Mouse (Mus musculus): ENCODE data around the gene Olfr955. TPM values are rescaled to one million over a fixed set of nuclear protein-coding genes. Genes with fewer than 3 reads are reported as not detected.

Gene Olfr955
- total RNA-seq (2018; cell fraction: chromatin; rRNA removed) = not detected
- total RNA-seq (2018; cell fraction: cytosol; rRNA removed) = not detected
- not detected for total RNA-seq (2018; cell fraction: nucleus; rRNA removed)
- polyA plus RNA-seq (2018) = not detected in 3 replicates

DNA sequence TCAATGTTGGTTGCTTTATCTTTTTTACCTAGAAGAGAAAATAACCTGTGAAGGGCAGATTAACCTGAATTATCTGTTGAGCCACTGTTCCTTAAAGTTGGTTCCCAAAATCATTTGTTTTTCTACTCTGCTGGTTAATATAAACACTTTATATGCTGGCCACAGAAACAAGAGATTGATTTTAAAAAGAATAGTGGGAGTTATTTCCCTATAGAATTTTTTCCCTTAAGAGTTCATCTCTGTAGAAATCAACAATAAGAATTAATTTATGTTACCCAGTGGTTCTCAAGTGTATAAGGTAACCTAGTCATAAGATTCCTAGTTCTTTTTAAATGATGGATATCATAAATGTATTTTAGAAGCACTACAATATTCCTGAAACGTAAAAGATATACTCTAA, at the start of gene Olfr955:
TSS of gene Olfr955 (minus strand) at position 101 of the 400 bp plus-strand sequence.
- WGBS (ENCODE audit: missing documents) = 70% methylated on average over 1 of the region's 1 CpGs
- Histone ChIP-seq H3K79me2 (ENCODE audit: inconsistent target) (no peaks in the 10 kb centered on the region), H3K27ac (no peak within 1 kb of the TSS)

GRCm38 (mm10) chr9:39518595-39518994, 46.9 kb upstream of the Olfr955 start:
- no peaks in the 10 kb centered on the region for H3K79me2 ChIP-seq (ENCODE audit: inconsistent target)
- H3K4me3 ChIP-seq (ENCODE audit: inconsistent target) = no peak overlapping the region
- no peak overlapping the region for H3K27ac ChIP-seq
- H3K36me3 ChIP-seq (ENCODE audit: inconsistent target) = no peaks in the 10 kb centered on the region

More for the DNA sequence above, at the start of gene Olfr955:
- Histone ChIP-seq H3K4me3 (ENCODE audit: inconsistent target) (no peak within 1 kb of the TSS), H3K36me3 (ENCODE audit: inconsistent target) (no peaks in the 10 kb centered on the region)

- WGBS (ENCODE audit: missing documents) = 84% methylated on average over 3 of the region's 3 CpGs
- Histone ChIP-seq H3K36me3 (ENCODE audit: inconsistent target) (no peaks in the 10 kb centered on the region), H3K79me2 (ENCODE audit: inconsistent target) (no peaks in the 10 kb centered on the region), H3K27ac (no peak within 1 kb of the TSS), H3K4me3 (ENCODE audit: inconsistent target) (no peak within 1 kb of the TSS)
Measured at GRCm38 (mm10) chr9:39515531-39515930, 43.8 kb upstream of the Olfr955 start, which contains the start of gene Olfr957. TSS of gene Olfr957 (minus strand) at chr9:39515809.

GRCm38 (mm10) chr9:39509412-39509811, 37.7 kb upstream of the Olfr955 start:
- Histone ChIP-seq H3K27ac (no peak overlapping the region), H3K36me3 (ENCODE audit: inconsistent target) (no peaks in the 10 kb centered on the region), H3K79me2 (ENCODE audit: inconsistent target) (no peaks in the 10 kb centered on the region), H3K4me3 (ENCODE audit: inconsistent target) (no peak overlapping the region)
- 92% methylated on average over 9 of the region's 9 CpGs for WGBS (ENCODE audit: missing documents)

GRCm38 (mm10) chr9:39508998-39509397, 37.3 kb upstream of the Olfr955 start:
- no peak overlapping the region for H3K4me3 ChIP-seq (ENCODE audit: inconsistent target)
- WGBS (ENCODE audit: missing documents) = 15% methylated on average over 6 of the region's 6 CpGs
- no peak overlapping the region for H3K27ac ChIP-seq
- no peaks in the 10 kb centered on the region for H3K79me2 ChIP-seq (ENCODE audit: inconsistent target)
- H3K36me3 ChIP-seq (ENCODE audit: inconsistent target) = no peaks in the 10 kb centered on the region

DNA sequence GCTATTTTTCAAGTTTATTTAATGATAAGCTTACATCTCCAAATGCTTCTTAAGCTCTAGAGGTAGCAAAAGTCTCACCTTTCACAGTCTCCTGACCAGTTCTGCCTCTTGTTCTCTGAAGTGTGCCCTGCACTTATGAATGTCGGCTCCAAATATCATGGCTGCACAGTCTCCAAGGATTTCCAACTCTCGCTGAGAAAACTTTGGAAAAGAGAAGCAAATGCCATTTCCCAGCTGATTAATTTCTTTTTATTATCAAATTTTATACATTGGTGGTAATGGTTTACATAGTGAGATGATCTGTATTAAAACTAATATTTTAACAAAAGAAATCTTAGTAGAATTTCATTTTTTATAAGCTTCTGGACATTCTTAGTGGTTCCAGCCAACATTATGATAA, 22.2 kb upstream of the Olfr955 start, which contains the start of gene Olfr44:
TSS of gene Olfr44 (minus strand) at position 101 of the 400 bp plus-strand sequence.
- Histone ChIP-seq H3K79me2 (ENCODE audit: inconsistent target) (no peaks in the 10 kb centered on the region), H3K27ac (no peak within 1 kb of the TSS)
- WGBS (ENCODE audit: missing documents) = 76% methylated on average over 2 of the region's 2 CpGs

GRCm38 (mm10) chr9:39456401-39456800, 15.3 kb downstream of the Olfr955 start, which contains the start of gene Olfr954:
TSS of gene Olfr954 (plus strand) at chr9:39456701.
- Histone ChIP-seq H3K27ac (no peak within 1 kb of the TSS), H3K4me3 (ENCODE audit: inconsistent target) (no peak within 1 kb of the TSS), H3K36me3 (ENCODE audit: inconsistent target) (no peaks in the 10 kb centered on the region), H3K79me2 (ENCODE audit: inconsistent target) (no peaks in the 10 kb centered on the region)
- 90% methylated on average over 6 of the region's 6 CpGs for WGBS (ENCODE audit: missing documents)

More for the DNA sequence above, 22.2 kb upstream of the Olfr955 start, which contains the start of gene Olfr44:
- H3K36me3 ChIP-seq (ENCODE audit: inconsistent target) = no peaks in the 10 kb centered on the region
- H3K4me3 ChIP-seq (ENCODE audit: inconsistent target) = no peak within 1 kb of the TSS

- no peaks in the 10 kb centered on the region for H3K36me3 ChIP-seq (ENCODE audit: inconsistent target)
- no peak within 1 kb of the TSS for H3K4me3 ChIP-seq (ENCODE audit: inconsistent target)
- no peaks in the 10 kb centered on the region for H3K79me2 ChIP-seq (ENCODE audit: inconsistent target)
- no peak within 1 kb of the TSS for H3K27ac ChIP-seq
Measured at GRCm38 (mm10) chr9:39427048-39427447, 44.7 kb downstream of the Olfr955 start, which contains the start of gene Olfr952. TSS of gene Olfr952 (minus strand) at chr9:39427148.

Other genes with a start within 250 kb of the Olfr955 start
- not detected in 3 replicates for gene Olfr1537, start 221.9 kb downstream of the Olfr955 start, polyA plus RNA-seq (2018)
- gene Olfr945, start 195.1 kb downstream of the Olfr955 start, polyA plus RNA-seq (2018) = not detected in 3 replicates
- not detected in 3 replicates for gene Olfr948, start 145.9 kb downstream of the Olfr955 start, polyA plus RNA-seq (2018)
- gene Olfr951, start 84.5 kb downstream of the Olfr955 start, polyA plus RNA-seq (2018) = not detected in 3 replicates
- gene Olfr952, start 44.8 kb downstream of the Olfr955 start, polyA plus RNA-seq (2018) = not detected in 3 replicates
- gene Olfr954, start 15.2 kb downstream of the Olfr955 start, polyA plus RNA-seq (2018) = not detected in 3 replicates
- not detected in 3 replicates for gene Olfr44, start 22.1 kb upstream of the Olfr955 start, polyA plus RNA-seq (2018)
- not detected in 3 replicates for gene Olfr957, start 43.9 kb upstream of the Olfr955 start, polyA plus RNA-seq (2018)
- gene Olfr958, start 82.1 kb upstream of the Olfr955 start, polyA plus RNA-seq (2018) = not detected in 3 replicates
- not detected in 3 replicates for gene Olfr959, start 103.6 kb upstream of the Olfr955 start, polyA plus RNA-seq (2018)
- gene AW551984, start 132.5 kb upstream of the Olfr955 start, polyA plus RNA-seq (2018) = not detected in 3 replicates
- gene Olfr148, start 138.7 kb upstream of the Olfr955 start, polyA plus RNA-seq (2018) = not detected in 3 replicates
- not detected in 3 replicates for gene Olfr960, start 149.4 kb upstream of the Olfr955 start, polyA plus RNA-seq (2018)
- gene Olfr961, start 173.1 kb upstream of the Olfr955 start, polyA plus RNA-seq (2018) = not detected in 3 replicates
- not detected in 3 replicates for gene Olfr963, start 195.3 kb upstream of the Olfr955 start, polyA plus RNA-seq (2018)
- not detected in 3 replicates for gene Olfr149, start 235.2 kb upstream of the Olfr955 start, polyA plus RNA-seq (2018)
- not detected in 3 replicates for gene Olfr965, start 239.4 kb upstream of the Olfr955 start, polyA plus RNA-seq (2018)

Measured in macrophage (primary cell).